Mouse (Mus musculus): ENCODE measurements around the gene Pomgnt2.

- TF ChIP-seq POU5F1 (IDR thresholded peaks at IDR 0.05; ENCODE audit: borderline replicate concordance, low read length) (no peak), CTCF (conservative IDR thresholded peaks at IDR 0.05; ENCODE audit: low read length) (no peak)
Measured at GRCm38 (mm10) chr9:121959966-121960635, 36.8 kb downstream of the Pomgnt2 start.
